Mouse (Mus musculus) intestine, embryonic 16.5 days (tissue): Measurements from ENCODE around the gene Gm21518. TPM values are rescaled to one million over a fixed set of nuclear protein-coding genes. Genes with fewer than 3 reads are reported as not detected.
"Not testable (repeated sequence)": the region's sequence is repeated elsewhere in the genome, so short reads cannot be mapped to it uniquely, and the experiment has no call there.

Experiments used
- ATAC-seq: fragments of 200-750 bp; cut with Nextera tagmentation; 2 replicates; pipeline ENCODE4 v1.8.0; 2017; ENCODE audit warnings: moderate TSS enrichment, moderate library complexity
- H3K27ac ChIP-seq: fragments of 300-500 bp; sonication (generic); 2 replicates; pipeline ENCODE4 v1.5.1; 2014; ENCODE audit warnings: mild to moderate bottlenecking, low read length
- H3K27me3 ChIP-seq: fragments of 300-500 bp; sonication (generic); replicated peaks from 2 replicates; pipeline ENCODE4 v1.6.1; 2014; ENCODE audit warnings: low read length, control low read depth, mixed read lengths; ENCODE audit not compliant: control insufficient read depth, insufficient read depth
- H3K36me3 ChIP-seq: fragments of 300-500 bp; sonication (generic); 2 replicates; pipeline ENCODE4 v1.6.1; 2014; ENCODE audit warnings: low read length, control low read depth; ENCODE audit not compliant: control insufficient read depth, insufficient read depth
- H3K4me1 ChIP-seq: fragments of 300-500 bp; sonication (generic); 2 replicates; pipeline ENCODE4 v1.6.1; 2014; ENCODE audit warnings: low read length, control low read depth, mixed read lengths; ENCODE audit not compliant: control insufficient read depth, insufficient read depth
- H3K4me2 ChIP-seq: fragments of 300-500 bp; sonication (generic); 2 replicates; pipeline ENCODE4 v1.6.1; 2014; ENCODE audit warnings: low read depth, low read length, control low read depth
- H3K4me3 ChIP-seq: fragments of 300-500 bp; sonication (generic); 2 replicates; pipeline ENCODE4 v1.5.1; 2014; ENCODE audit warnings: mild to moderate bottlenecking, low read length
- H3K9ac ChIP-seq: fragments of 300-500 bp; sonication (generic); 2 replicates; pipeline ENCODE4 v1.6.1; 2014; ENCODE audit warnings: low read depth, low read length
- H3K9me3 ChIP-seq: fragments of 300-500 bp; sonication (generic); 2 replicates; pipeline ENCODE4 v1.6.1; 2016; ENCODE audit warnings: low read length, control low read depth; ENCODE audit not compliant: control insufficient read depth
- whole genome bisulfite sequencing: fragments of 180-500 bp; shearing (Covaris S2); extraction: QIAGEN DNeasy Blood & Tissue Kit; methylation state at CpG from one replicate; pipeline ENCODE4 v1.1.7; 2014; 5-methylcytosine and 5-hydroxymethylcytosine counted together
- polyA plus RNA-seq: library from polyadenylated mRNA; unstranded; fragments of >200 nt; fragmentation: Nextera tagmentation; extraction: Ambion mirVana; gene quantifications from 2 replicates; pipeline ENCODE4 v1.2.1, GENCODE M21; 2015

The Gm21518 gene
- polyA plus RNA-seq, result not detected in 2 replicates

- not testable (repeated sequence) for H3K4me1 ChIP-seq, ATAC-seq
Measured at GRCm38 (mm10) chrY:62190566-62190965, at the start of gene Gm21518. Gene Gm21518, plus strand, starts transcription at chrY:62190866.

More at GRCm38 (mm10) chrY:62190566-62190965, at the start of gene Gm21518:
- H3K27ac ChIP-seq, H3K4me2 ChIP-seq, H3K4me3 ChIP-seq, H3K36me3 ChIP-seq, H3K27me3 ChIP-seq, H3K9me3 ChIP-seq, H3K9ac ChIP-seq: not testable (repeated sequence)
- WGBS, result no CpG with 5 or more reads among the region's 6 CpGs
